Mouse (Mus musculus): ENCODE results near the gene Olfr982.
A peak's percentile ranks its signal among the peaks of the same experiment; 100 is the strongest.

Olfr982 gene

GRCm38 (mm10) chr9:40073529-40073928 is at the start of gene Olfr982:
Gene Olfr982, plus strand, starts transcription at chr9:40073829.
- DNase-seq, result no peak

GRCm38 (mm10) chr9:40050138-40050537 is 23.5 kb upstream of the Olfr982 start:
- no peak for DNase-seq

- no peak for DNase-seq
These were observed 19.9 kb downstream of the Olfr982 start, which contains the start of gene Olfr983 for GRCm38 (mm10) chr9:40093495-40093894. Gene Olfr983, minus strand, starts transcription at chr9:40093595.

- DNase-seq, result peak; percentile 5 to 6
These were observed 21.1 kb downstream of the Olfr982 start for GRCm38 (mm10) chr9:40094769-40095168.

- no peak for DNase-seq
These were observed 40.5 kb downstream of the Olfr982 start, which contains the start of gene Olfr984 for GRCm38 (mm10) chr9:40114106-40114505. Gene Olfr984, minus strand, starts transcription at chr9:40114206.

GRCm38 (mm10) chr9:40116645-40117286 is 43.1 kb downstream of the Olfr982 start:
- DNase-seq, result no peak

GRCm38 (mm10) chr9:40117287-40117659 is 43.6 kb downstream of the Olfr982 start:
- DNase-seq, result no peak

All from cerebellum, postnatal 10 days (tissue).